Mouse (Mus musculus) ES-E14 (cell line): ENCODE results near the gene Gaa. TPM values are rescaled to one million over a fixed set of nuclear protein-coding genes. Genes with fewer than 3 reads are reported as not detected.

Source experiments
- DNase-seq: peaks from one replicate; pipeline ENCODE4 v3.0.0-alpha.2; 2013; ENCODE audit warnings: low read depth, low spot score
- H3K27ac ChIP-seq: 2 replicates; pipeline ENCODE4 v1.5.1; 2012; ENCODE audit warnings: low read depth, mild to moderate bottlenecking, low read length, moderate library complexity, mixed read lengths; ENCODE audit not compliant: poor library complexity, insufficient read depth, severe bottlenecking
- H3K36me3 ChIP-seq: 2 replicates; pipeline ENCODE4 v1.6.1; 2012; ENCODE audit warnings: mild to moderate bottlenecking, low read length, moderate library complexity, mixed read lengths; ENCODE audit not compliant: control insufficient read depth, poor library complexity, insufficient read depth, severe bottlenecking
- H3K4me1 ChIP-seq, 2 experiments: fragments of 150-350 bp in 1 of 2; sonication (generic) in 1 of 2; 2 replicates each; pipeline ENCODE4 v1.6.1; 2012; ENCODE audit warnings: low read length in 2 of 2, mild to moderate bottlenecking in 1 of 2, mixed read lengths in 1 of 2; ENCODE audit not compliant: control insufficient read depth in 2 of 2, insufficient read depth in 2 of 2, poor library complexity in 1 of 2
- H3K4me3 ChIP-seq, 2 experiments: fragments of 150-350 bp in 1 of 2; sonication (generic) in 1 of 2; 2 replicates each; pipeline ENCODE4 v1.5.1; 2012; ENCODE audit warnings: low read length in 2 of 2, low read depth in 1 of 2, mild to moderate bottlenecking in 1 of 2, mixed read lengths in 1 of 2; ENCODE audit not compliant: insufficient read depth in 1 of 2, poor library complexity in 1 of 2, severe bottlenecking in 1 of 2
- H3K9ac ChIP-seq: 2 replicates; pipeline ENCODE4 v1.6.1; 2012; ENCODE audit warnings: low read depth, mild to moderate bottlenecking, low read length, mixed read lengths; ENCODE audit not compliant: poor library complexity, insufficient read depth, severe bottlenecking
- H3K9me3 ChIP-seq: fragments of 150-350 bp; sonication (generic); 2 replicates; pipeline ENCODE4 v1.6.1; 2012; ENCODE audit warnings: low read depth, mild to moderate bottlenecking, low read length; ENCODE audit not compliant: control insufficient read depth, insufficient read depth
- CHD2 ChIP-seq: IDR thresholded peaks from 2 replicates; pipeline ENCODE4 v1.6.1; 2014; ENCODE audit warnings: mild to moderate bottlenecking, low read depth, low read length, inconsistent platforms
- HCFC1 ChIP-seq: IDR thresholded peaks from 2 replicates; pipeline ENCODE4 v1.6.1; 2012; ENCODE audit warnings: low read length, inconsistent platforms, borderline replicate concordance; ENCODE audit not compliant: insufficient read depth
- MAFK ChIP-seq: IDR thresholded peaks from 2 replicates; pipeline ENCODE4 v1.6.1; 2014; ENCODE audit warnings: mild to moderate bottlenecking, low read depth, low read length, inconsistent platforms; ENCODE audit not compliant: insufficient read depth
- ZC3H11A ChIP-seq: IDR thresholded peaks from 2 replicates; pipeline ENCODE4 v1.6.1; 2012; ENCODE audit warnings: low read depth, mild to moderate bottlenecking, inconsistent platforms, low read length, borderline replicate concordance
- ZNF384 ChIP-seq: IDR thresholded peaks from 2 replicates; pipeline ENCODE4 v1.6.1; 2012; ENCODE audit warnings: low read depth, low read length, inconsistent platforms
- in situ Hi-C, 2 experiments: fragments of 600-800 bp; cut with MboI; formaldehyde crosslinking; loops; one replicate each; pipeline ENCODE4 v1.15.1; 2025; ENCODE audit warnings: low sequenced_read_pairs in 2 of 2, inconsistent platforms in 1 of 2; ENCODE audit not compliant: unreplicated experiment in 2 of 2
- total RNA-seq: library from RNA; depleted of rRNA; stranded (reverse); fragments of 300-350 nt; gene quantifications from 2 replicates; pipeline ENCODE4 v1.2.3, GENCODE M21; 2012

Gene Gaa
- total RNA-seq, 1 experiment, result 69.3 TPM

DNA sequence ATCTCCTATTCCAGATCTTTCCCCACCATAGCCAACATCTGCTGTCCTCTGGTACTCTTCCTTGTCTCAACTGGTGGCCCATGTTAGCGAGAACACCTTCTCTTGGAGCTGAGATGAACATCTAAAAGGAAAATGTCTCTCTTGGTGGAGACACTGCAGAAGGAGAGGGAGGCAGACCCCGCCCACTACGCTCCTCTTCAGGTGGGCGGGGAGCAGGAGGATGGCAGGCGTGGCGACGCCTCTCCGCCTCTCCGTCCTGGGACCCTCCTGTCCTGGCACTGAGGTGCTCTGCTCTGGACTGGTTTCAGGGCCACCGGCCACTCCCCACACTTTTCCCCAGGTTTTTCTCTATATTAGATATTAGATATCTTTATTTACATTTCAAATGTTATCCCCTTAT is 42.9 kb downstream of the Gaa start:
- no peak overlapping the region for H3K4me3 ChIP-seq
- H3K9me3 ChIP-seq, result no peaks in the 10 kb centered on the region
- in situ Hi-C loops, result no loop called here
- TF ChIP-seq ZNF384 (no peak), ZC3H11A (no peak), CHD2 (no peak), MAFK (no peak), HCFC1 (no peak)
- H3K9ac ChIP-seq, result no peak overlapping the region
- H3K4me1 ChIP-seq, result peaks cover 3 to 9% of the 10 kb centered on the region in 2 experiments; a peak in 1 of 4 replicates
- no peak for DNase-seq
- H3K27ac ChIP-seq, result no peak overlapping the region
- H3K36me3 ChIP-seq, result no peaks in the 10 kb centered on the region

DNA sequence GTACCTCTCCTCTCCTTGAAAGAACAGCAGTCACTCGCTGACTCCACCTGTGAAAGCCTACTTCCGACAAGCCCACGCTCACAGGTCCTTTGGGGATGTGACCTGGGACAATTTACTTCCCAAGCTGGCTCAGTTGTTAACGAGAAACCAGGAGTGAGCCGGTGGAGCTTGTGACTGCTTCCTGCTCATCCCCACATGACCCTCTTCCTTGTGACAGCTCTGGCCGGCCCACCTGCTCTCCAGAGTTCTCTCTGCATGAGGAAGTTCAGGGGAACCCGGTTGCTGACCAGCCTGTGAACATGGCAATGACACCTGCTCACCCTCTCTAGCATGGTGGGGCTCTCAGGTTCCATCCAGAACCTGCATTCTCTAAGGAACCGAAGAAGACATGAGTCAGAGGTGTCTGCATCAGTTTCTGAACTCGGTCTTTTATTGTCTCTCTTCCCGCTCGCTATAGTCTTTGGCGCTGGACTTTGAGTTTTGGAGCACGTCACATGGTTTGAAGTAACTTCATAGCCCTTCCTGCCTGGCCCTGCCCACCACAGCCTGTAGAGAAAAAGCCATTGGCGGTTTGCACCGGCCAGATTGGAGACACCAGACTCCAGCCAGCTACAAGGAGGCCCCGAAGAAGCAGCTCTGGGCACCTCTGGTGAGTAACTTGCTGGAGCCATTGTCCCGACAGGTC is 46.7 kb downstream of the Gaa start:
- Histone ChIP-seq H3K4me3 (no peak overlapping the region), H3K4me1 (peaks cover 0 to 2% of the 10 kb centered on the region in 2 experiments; a peak in 1 of 4 replicates), H3K36me3 (no peaks in the 10 kb centered on the region), H3K27ac (no peak overlapping the region), H3K9ac (no peak overlapping the region), H3K9me3 (no peaks in the 10 kb centered on the region)
- in situ Hi-C loops, result no loop called here
- DNase-seq, result no peak
- TF ChIP-seq CHD2 (no peak), HCFC1 (no peak), ZC3H11A (no peak), MAFK (no peak), ZNF384 (no peak)

DNA sequence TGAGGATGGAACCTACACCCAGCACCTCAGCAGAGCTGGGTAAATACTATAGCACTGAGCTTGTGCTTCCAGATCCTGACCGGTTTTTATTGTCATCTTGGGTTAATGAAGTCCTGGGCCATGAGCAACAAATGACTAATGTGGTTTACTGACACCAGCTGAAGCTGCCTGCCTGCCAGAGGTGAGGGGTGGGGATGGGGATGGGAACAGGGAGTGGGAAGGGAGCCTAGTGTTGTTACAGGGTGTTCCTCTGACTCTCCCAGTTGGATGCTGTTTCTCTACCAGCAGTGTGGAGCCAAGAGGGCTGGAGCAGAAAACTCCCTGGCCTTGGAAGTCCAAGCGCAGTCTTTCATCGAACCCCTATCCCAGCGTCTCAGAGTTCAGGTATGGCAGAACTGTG is 49.0 kb downstream of the Gaa start:
- no peaks in the 10 kb centered on the region for H3K4me1 ChIP-seq
- H3K36me3 ChIP-seq, result no peaks in the 10 kb centered on the region
- H3K9me3 ChIP-seq, result no peaks in the 10 kb centered on the region
- H3K27ac ChIP-seq, result no peak overlapping the region; the same call in 1 of the 2 replicates
- no peak overlapping the region for H3K4me3 ChIP-seq
- TF ChIP-seq MAFK (no peak), ZC3H11A (no peak), CHD2 (no peak), HCFC1 (no peak), ZNF384 (no peak)
- no peak for DNase-seq
- in situ Hi-C loops, result no loop called here
- no peak overlapping the region for H3K9ac ChIP-seq

DNA sequence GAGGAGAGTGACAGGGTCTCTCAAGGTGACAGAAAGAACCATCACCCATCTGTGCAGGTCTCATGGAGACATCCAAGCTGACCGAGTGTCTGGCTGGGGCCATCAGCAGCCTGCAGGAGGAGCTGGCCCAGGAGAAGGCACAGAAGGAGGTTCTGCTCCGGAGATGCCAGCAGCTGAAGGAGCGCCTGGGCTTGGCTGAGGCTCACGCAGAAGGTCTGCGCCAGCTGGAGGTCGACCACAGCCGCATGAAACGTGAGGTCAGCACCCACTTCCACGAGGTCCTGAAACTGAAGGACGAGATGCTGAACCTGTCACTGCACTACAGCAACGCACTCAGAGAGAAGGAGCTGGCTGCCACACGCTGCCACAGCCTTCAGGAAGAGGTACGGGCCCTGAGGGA is 54.8 kb downstream of the Gaa start:
- no peak for DNase-seq
- no peak overlapping the region for H3K4me3 ChIP-seq
- no peaks in the 10 kb centered on the region for H3K9me3 ChIP-seq
- H3K9ac ChIP-seq, result no peak overlapping the region; the same call in 1 of the 2 replicates
- TF ChIP-seq ZNF384 (no peak), HCFC1 (no peak), CHD2 (no peak), ZC3H11A (no peak), MAFK (no peak)
- in situ Hi-C loops, result no loop called here
- H3K27ac ChIP-seq, result no peak overlapping the region
- H3K36me3 ChIP-seq, result no peaks in the 10 kb centered on the region
- no peaks in the 10 kb centered on the region for H3K4me1 ChIP-seq

DNA sequence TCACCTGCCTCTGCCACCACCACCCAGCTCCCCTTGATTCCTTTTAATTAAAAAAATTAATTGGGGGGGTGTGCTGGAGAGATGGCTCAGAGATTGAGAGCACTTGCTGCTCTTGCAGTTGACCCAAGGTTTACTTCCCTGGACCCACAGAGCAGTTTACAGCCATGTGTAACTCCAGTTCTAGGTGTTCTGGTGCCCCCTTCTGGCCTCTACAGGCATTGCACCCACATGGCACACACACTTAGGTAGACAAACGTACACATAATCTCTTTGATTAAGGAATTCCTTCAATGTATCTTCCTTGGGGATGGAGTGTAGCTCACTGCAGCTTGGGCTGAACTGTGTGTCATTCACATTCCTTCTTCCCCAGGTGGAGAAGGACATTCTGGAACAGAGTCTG is 57.4 kb downstream of the Gaa start:
- H3K36me3 ChIP-seq, result no peaks in the 10 kb centered on the region
- no peak overlapping the region for H3K27ac ChIP-seq
- no peak overlapping the region for H3K9ac ChIP-seq
- in situ Hi-C loops, result no loop called here
- peak; percentile 63 for DNase-seq
- TF ChIP-seq ZNF384 (no peak), MAFK (no peak), HCFC1 (no peak), ZC3H11A (no peak), CHD2 (no peak)
- H3K4me1 ChIP-seq, result no peaks in the 10 kb centered on the region
- H3K4me3 ChIP-seq, result no peak overlapping the region
- no peaks in the 10 kb centered on the region for H3K9me3 ChIP-seq
